Mouse (Mus musculus): ENCODE results near the gene Blm.

DNA sequence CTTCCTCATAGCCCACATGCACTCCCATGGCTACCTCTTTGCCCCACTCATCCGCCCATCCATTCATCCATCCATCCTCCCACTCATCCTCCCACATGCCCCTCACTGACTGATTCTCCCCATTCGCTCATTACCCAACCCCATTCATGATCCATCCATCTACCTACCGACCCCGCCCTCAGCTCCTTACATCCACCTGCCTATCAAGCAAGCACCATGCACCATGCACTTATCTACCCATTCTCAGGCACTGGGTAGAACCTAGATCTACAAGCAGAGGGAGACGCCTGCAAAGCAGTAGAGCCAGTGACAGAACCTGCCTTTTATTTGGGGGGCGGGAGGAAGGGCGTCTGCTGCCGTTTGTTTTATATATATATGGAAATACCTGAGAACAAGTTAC lies 87.6 kb downstream of the Blm start:
- TF ChIP-seq CTCF (IDR thresholded peaks at IDR 0.05; ENCODE audit: insufficient read depth, low read depth, low read length) (no peak), POLR2A (IDR thresholded peaks at IDR 0.05; ENCODE audit: insufficient read depth, low read depth, low read length) (no peak)

Measured in olfactory bulb, adult 2 months (tissue).